Mouse (Mus musculus): ENCODE measurements around the gene Bicc1.

Bicc1 gene

GRCm38 (mm10) chr10:71050722-71051333, 108.7 kb downstream of the Bicc1 start:
- no peak for DNase-seq

GRCm38 (mm10) chr10:71049294-71049693, 110.2 kb downstream of the Bicc1 start:
- no peak for DNase-seq

- no peak for DNase-seq
Measured at GRCm38 (mm10) chr10:71044410-71044809, 115.1 kb downstream of the Bicc1 start.

GRCm38 (mm10) chr10:71041874-71042273, 117.6 kb downstream of the Bicc1 start:
- DNase-seq = no peak

GRCm38 (mm10) chr10:71036484-71036883, 123.0 kb downstream of the Bicc1 start:
- no peak for DNase-seq

DNA sequence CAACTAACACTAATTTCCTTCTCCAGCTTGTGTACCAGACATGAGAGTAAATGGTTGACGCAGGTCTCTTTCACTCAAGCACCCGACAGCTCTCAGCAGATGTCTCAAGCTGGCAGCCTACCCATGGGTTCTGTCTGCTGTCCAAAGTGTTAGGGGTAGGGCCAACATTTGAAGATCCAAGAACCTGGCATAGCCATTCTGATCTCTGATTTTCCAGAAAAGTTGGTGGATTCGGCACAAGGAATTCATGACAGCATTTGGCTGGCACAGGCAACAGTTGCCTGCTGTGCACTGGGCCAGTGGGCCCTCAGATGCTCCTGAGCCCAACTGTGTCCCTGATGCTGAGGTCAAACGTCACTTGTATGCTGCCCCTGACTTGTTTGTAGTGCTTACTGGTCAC, 130.5 kb downstream of the Bicc1 start:
- DNase-seq = no peak

- DNase-seq = no peak
Measured at GRCm38 (mm10) chr10:71028066-71028844, 131.2 kb downstream of the Bicc1 start.

DNA sequence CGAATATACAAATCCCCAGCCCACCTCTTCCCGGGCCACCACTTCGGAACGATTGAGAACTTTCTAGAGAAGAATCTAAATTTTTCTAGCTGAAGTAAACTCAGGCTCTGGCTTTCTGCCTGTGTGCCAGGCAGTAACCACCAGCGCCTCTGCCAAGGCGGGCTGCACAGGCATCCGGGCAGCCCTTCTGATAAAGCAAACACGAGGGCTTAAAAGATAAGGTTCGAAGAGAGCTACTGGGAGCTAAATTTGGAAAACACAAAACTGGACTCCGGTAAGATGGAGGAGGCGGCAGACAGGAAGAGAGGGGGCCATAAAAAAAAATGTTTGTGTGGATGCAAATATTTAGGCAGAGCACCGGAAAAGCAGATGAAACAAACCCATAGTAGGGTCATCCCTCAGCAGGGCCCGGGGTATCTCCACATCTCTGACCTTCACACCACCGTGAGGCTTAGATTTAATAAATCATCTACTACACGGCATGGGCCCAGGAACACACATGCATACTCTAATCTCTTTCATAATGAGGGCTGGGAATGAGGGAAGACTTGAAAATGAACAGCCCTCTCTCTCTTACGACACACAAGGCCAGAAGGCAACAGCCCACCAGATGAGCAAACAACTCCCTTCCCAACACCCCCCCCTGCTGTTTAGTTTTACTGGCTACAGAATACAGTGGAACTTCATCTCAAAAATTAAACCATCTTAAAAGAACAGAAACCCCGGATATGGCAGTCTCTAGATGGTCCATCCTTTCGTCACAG, 134.2 kb downstream of the Bicc1 start:
- no peak for DNase-seq

DNA sequence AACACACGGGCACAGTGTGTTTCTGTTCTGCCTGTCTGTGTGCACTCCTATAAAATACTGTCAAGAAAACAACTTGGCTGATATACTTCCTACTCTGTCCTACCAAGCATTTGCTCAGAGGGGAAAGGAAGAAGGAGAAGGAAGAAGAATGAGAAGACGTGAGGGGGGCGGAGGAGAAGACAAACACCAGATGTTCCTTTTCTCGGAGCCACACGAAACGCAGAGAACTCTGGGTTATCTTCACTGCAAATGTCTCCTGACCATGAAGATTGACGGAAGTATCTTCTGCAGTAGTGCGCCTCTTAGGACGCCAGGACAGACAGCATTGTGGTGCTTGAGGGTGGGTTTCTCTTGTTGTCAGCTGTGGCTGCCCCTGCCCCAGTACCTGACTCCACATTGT, 134.8 kb downstream of the Bicc1 start:
- DNase-seq = no peak

GRCm38 (mm10) chr10:71023471-71023870, 136.0 kb downstream of the Bicc1 start:
- DNase-seq = no peak

- no peak for DNase-seq
Measured at GRCm38 (mm10) chr10:71020459-71020858, 139.0 kb downstream of the Bicc1 start.

- no peak for DNase-seq
Measured at GRCm38 (mm10) chr10:71019836-71020235, 139.7 kb downstream of the Bicc1 start.

DNA sequence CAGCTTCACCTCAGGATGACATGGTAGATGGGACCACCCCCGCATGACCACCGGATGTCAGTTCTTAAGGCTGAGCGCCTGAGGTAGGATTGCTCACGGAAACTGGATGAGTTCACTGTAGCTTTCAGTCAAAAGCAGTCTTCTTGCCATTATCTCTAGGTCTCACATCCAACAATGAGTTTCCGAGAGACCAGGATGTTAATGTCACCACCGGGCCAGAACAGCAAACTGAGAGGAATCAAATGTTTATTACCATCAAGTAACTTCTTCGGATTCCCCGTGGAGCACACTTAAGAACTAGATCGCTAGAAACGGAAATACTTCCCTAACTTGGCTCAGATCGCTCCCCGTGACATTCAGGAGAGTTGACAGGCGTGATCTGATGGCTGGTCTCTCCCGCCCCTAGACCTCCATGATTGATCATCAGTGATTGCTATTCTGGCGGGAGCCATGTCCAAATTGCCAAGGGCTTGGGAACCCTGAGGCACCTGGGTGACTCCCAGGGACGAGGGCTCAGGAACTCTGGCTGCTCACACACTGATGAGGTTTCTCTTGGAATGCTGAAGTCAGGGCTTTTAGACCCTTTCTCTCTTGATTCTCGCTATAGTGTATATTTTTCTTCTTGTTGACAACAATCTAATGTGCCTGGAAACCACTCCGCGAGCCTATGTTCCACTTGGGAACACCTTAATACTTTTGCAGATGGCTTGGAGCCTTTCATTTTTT, 149.6 kb downstream of the Bicc1 start:
- DNase-seq = no peak

DNA sequence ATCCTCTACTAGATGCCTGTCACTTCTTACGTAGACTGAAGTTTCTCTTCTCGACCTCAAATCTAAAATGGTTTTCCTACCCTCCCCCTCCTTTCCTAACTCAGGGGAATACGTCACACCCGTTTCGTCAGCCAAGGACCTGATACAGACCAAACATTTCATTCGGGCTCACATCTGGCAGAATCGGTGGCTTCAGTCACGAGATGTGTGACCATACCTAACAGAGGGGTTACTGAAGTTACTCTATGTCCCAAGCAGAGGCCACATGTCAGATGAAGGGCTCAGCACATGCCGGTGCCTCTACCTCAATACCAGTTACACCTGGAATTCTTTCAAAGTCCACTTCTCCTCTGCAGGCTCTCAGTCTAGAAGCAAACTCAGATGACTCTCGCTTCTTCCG, 150.8 kb downstream of the Bicc1 start:
- DNase-seq = no peak

DNA sequence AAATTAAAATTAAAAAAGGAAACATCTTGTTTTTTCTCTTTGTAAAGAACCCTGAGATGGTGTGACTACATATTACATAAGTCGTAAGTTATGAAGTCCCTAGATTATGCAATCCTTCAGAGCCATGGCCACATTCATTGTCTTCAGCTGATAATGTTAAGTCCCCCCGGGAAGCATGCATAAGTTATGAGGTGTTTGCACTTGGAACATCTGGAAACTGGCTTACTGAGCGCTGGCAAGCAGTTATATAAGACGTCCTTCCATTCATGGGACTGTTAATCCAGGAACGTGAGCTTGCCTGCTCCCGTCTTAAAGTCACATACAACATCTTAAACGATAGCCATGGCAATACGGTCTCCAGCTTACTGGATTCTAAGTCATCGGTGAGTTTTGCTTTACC, 151.5 kb downstream of the Bicc1 start:
- no peak for DNase-seq

- no peak for DNase-seq
Measured at GRCm38 (mm10) chr10:71007516-71007915, 152.0 kb downstream of the Bicc1 start.

GRCm38 (mm10) chr10:71007001-71007400, 152.5 kb downstream of the Bicc1 start:
- DNase-seq = no peak

- DNase-seq = no peak
Measured at GRCm38 (mm10) chr10:71002871-71003270, 156.6 kb downstream of the Bicc1 start.

GRCm38 (mm10) chr10:71002186-71002585, 157.3 kb downstream of the Bicc1 start:
- DNase-seq = no peak

DNA sequence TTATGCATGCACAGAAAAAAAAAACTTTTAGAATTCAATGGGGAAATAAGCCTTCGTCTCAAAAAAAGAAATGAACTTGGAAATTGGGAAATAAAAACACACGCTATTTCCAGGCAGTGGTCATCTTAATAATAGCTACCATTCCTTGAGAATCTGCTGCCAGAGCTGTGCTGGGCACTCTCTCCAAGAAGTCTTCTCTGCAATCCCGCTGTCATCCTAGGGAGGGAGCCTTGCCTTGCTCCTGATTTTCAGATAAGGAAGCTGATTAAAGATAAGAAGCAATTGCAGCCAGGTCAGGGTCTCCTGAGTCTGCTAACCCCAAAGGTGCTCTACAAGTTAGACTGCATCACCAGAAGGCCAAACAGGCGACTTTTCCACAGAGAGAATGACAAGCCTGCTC, 161.4 kb downstream of the Bicc1 start:
- no peak for DNase-seq

DNA sequence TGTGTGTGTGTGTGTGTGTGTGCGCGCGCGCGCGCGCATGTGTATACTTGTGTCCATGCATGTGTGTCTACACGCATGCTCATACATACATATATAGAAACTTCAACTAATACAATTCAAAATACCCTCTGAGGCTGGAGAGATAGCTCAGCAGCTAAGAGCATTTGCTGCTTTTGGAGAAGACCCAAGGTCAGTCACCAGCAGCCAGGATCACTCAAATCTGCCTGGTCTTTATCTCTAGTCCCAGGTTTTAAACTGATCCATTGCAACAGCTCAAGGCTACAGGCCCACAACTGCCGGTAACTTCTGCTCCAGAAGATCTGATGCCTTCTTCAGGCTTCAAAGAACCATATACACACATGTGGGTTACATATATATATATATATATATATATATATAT, 163.4 kb downstream of the Bicc1 start:
- no peak for DNase-seq

GRCm38 (mm10) chr10:70994135-70994497, 165.4 kb downstream of the Bicc1 start:
- no peak for DNase-seq

- DNase-seq = no peak
Measured at GRCm38 (mm10) chr10:70993497-70994134, 165.9 kb downstream of the Bicc1 start.
